ENCODE assay signal across 27 mouse cellular contexts in genomic region chr10:125084975-125085374, GRCm38 (mm10).
"Had no signal": no experiment of that assay in that cellular context is flagged by ENCODE, and none has a peak within 500 bp of the region (broad histone marks: within the 10 kb centered on the region; RNA-seq: fewer than 3 reads in every experiment).

No protein-coding gene starts in this region.

- H3K4me3 ChIP-seq: gastrocnemius, adult 2 months; heart, embryonic 10.5 days; heart, embryonic 12.5 days; hindbrain, embryonic 10.5 days; hindbrain, embryonic 12.5 days; intestine, embryonic 15.5 days; layer of hippocampus, adult 2 months; limb, embryonic 13.5 days; limb, embryonic 15.5 days; liver, embryonic 12.5 days had no signal

- H3K4me1 ChIP-seq: heart, embryonic 10.5 days; heart, embryonic 12.5 days; hindbrain, embryonic 10.5 days; hindbrain, embryonic 12.5 days; intestine, embryonic 15.5 days; limb, embryonic 13.5 days; limb, embryonic 15.5 days; liver, embryonic 12.5 days had no signal

- H3K27ac ChIP-seq: gastrocnemius, adult 2 months; heart, embryonic 10.5 days; hindbrain, embryonic 10.5 days; hindbrain, embryonic 12.5 days; hindbrain, embryonic 14.5 days; intestine, embryonic 15.5 days; limb, embryonic 13.5 days; limb, embryonic 15.5 days; liver, embryonic 12.5 days; liver, embryonic 14.5 days had no signal

- H3K27me3 ChIP-seq: heart, embryonic 12.5 days; hindbrain, embryonic 12.5 days; intestine, embryonic 15.5 days; limb, embryonic 13.5 days; limb, embryonic 15.5 days; liver, embryonic 12.5 days had no signal

- DNase-seq: gastrocnemius, adult 2 months; gastrocnemius, postnatal 10 days; gastrocnemius, postnatal 25 days; heart, adult 18-20 months; heart, postnatal 10 days; heart, postnatal 4 days; kidney, adult 18-20 months; kidney, adult 8-10 months; kidney, postnatal 10 days; kidney, postnatal 25 days; kidney, postnatal 4 days; layer of hippocampus, adult 9-11 months; left cerebral cortex, postnatal 4 days had no signal

- H3K4me2 ChIP-seq: heart, embryonic 12.5 days; hindbrain, embryonic 12.5 days; hindbrain, embryonic 14.5 days; intestine, embryonic 15.5 days; limb, embryonic 13.5 days; limb, embryonic 15.5 days; liver, embryonic 12.5 days had no signal

- H3K36me3 ChIP-seq: heart, embryonic 10.5 days; heart, embryonic 12.5 days; hindbrain, embryonic 10.5 days; hindbrain, embryonic 12.5 days; intestine, embryonic 15.5 days; limb, embryonic 13.5 days; limb, embryonic 15.5 days; liver, embryonic 12.5 days had no signal

- ATAC-seq: hindbrain, embryonic 16.5 days; inflammation-experienced regulatory T-cells, adult 6 months; intestine, embryonic 15.5 days; intestine, postnatal 0 days; liver, embryonic 12.5 days had no signal

- H3K9ac ChIP-seq: heart, embryonic 12.5 days; hindbrain, embryonic 12.5 days; hindbrain, embryonic 14.5 days; intestine, embryonic 15.5 days; limb, embryonic 13.5 days; limb, embryonic 15.5 days; liver, embryonic 12.5 days; liver, embryonic 14.5 days had no signal

- H3K9me3 ChIP-seq: heart, embryonic 10.5 days; heart, embryonic 12.5 days; hindbrain, embryonic 10.5 days; hindbrain, embryonic 12.5 days; intestine, embryonic 15.5 days; limb, embryonic 13.5 days; limb, embryonic 15.5 days; liver, embryonic 12.5 days had no signal
